Mouse (Mus musculus) lung, postnatal 14 days (tissue): ENCODE results near the gene Draxin.
"Not testable (repeated sequence)": the region's sequence is repeated elsewhere in the genome, so short reads cannot be mapped to it uniquely, and the experiment has no call there.

Experiments used
- DNase-seq: peaks from one replicate; pipeline ENCODE4 v3.0.0; 2021

Draxin gene

DNA sequence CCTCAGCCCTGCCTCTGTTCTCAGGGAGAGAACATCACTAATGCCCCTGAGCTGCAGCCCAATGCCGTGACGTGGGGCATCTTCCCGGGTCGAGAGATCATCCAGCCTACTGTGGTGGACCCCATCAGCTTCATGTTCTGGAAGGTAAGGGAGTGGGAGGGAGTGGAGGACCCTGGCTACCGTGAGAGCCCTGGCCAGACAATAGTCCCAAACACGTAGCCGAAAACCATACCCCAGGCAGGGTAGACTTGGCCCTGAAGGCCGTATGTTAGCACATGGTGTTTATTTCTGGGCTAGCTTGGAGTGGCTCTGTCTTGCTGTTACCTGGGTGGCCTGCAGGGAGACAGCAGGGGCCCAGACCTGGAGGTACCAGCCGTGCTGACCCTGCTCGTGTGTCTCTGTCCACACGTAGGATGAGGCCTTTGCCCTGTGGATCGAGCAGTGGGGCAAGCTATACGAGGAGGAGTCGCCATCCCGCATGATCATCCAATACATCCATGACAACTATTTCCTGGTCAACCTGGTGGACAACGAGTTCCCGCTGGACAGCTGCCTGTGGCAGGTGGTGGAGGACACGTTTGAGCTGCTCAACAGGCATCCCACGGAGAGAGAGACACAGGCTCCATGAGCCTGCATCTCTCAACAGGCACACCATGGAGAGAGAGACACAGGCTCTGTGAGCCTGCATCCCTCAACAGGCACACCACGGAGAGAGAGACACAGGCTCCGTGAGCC lies 75.4 kb downstream of the Draxin start:
- DNase-seq = no peak

DNA sequence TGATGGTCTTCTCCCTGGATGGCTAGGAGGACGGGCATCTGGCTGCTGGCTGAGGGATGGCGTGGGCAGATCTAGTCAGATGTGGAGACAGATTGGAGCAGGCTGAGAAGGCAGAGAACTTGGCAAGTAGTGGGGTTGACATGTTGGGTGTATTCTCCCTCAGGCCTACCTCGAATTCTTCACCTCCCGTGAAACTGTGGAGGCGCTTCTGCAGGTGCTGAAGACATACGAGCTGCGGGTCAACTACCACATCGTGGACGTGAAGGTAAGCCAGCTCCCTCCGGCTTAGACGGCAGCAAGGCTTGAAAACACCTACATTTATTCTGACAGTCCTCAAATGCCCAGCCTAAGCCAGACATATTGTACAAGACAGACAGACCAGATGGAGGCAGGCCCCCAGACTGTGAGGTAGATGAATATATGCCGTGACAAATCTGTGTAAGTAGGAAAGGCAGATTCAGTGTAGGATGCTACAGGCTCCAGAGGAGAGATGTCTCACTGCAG lies 77.0 kb downstream of the Draxin start:
- DNase-seq = no peak

- no peak for DNase-seq
Measured at GRCm38 (mm10) chr4:148052976-148053375, 77.5 kb downstream of the Draxin start.

GRCm38 (mm10) chr4:148051886-148052285 lies 78.6 kb downstream of the Draxin start:
- no peak for DNase-seq

GRCm38 (mm10) chr4:148051046-148051776 lies 79.3 kb downstream of the Draxin start:
- DNase-seq = no peak

- not testable (repeated sequence) for DNase-seq
Measured at GRCm38 (mm10) chr4:148050396-148050914, 80.0 kb downstream of the Draxin start.
